Mouse (Mus musculus) ES-CJ7 (cell line): Measurements from ENCODE around the gene Syngap1.

Experiments used
- DNase-seq: peaks from one replicate; pipeline ENCODE4 v3.0.0; 2011; ENCODE audit warnings: low read depth, low spot score

Syngap1 gene

GRCm38 (mm10) chr17:26956309-26956708 is 15.3 kb downstream of the Syngap1 start:
- no peak for DNase-seq

DNA sequence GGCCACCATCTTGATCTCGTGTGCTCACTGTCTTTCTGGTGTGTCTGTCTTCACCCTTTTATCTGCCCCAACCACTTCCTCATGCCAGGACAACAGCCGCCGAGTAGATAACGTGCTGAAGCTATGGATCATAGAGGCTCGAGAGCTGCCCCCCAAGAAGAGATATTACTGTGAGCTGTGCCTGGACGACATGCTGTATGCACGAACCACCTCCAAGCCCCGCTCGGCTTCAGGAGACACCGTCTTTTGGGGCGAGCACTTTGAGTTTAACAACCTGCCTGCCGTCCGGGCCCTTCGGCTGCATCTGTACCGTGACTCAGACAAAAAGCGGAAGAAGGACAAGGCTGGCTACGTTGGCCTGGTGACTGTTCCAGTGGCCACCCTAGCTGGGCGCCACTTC is 15.8 kb downstream of the Syngap1 start:
- no peak for DNase-seq

DNA sequence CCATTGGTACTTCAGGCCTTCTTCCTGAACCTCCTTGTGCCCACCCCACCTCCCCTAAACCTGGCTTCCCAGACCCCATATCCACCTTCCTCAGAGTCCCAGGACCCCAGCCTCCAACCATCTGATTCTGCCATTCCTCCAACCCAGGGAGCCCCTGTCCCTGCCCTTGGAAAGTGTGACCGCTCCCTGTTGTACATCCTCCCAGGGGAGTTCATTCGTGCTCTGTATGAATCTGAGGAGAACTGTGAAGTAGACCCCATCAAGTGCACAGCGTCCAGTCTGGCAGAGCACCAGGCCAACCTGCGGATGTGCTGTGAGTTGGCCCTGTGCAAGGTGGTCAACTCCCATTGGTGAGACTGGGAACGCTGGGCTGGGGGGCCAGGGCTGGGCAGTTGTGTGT is 16.8 kb downstream of the Syngap1 start:
- no peak for DNase-seq

GRCm38 (mm10) chr17:26958880-26959279 is 17.8 kb downstream of the Syngap1 start:
- no peak for DNase-seq

- no peak for DNase-seq
Measured at GRCm38 (mm10) chr17:26959815-26960214, 18.8 kb downstream of the Syngap1 start.

DNA sequence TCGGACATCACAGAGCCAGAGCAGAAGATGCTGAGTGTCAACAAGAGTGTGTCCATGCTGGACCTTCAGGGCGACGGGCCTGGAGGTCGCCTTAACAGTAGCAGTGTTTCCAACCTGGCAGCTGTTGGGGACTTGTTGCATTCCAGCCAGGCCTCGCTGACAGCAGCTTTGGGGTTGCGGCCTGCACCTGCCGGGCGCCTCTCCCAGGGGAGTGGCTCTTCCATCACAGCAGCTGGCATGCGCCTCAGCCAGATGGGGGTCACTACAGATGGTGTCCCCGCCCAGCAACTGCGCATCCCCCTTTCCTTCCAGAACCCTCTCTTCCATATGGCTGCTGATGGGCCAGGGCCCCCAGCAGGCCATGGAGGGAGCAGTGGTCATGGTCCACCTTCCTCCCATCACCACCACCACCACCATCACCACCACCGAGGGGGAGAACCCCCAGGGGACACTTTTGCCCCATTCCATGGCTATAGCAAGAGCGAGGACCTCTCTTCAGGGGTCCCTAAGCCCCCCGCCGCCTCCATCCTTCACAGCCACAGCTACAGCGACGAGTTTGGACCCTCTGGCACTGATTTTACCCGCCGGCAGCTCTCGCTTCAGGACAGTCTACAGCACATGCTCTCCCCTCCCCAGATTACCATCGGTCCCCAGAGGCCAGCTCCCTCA is 20.7 kb downstream of the Syngap1 start:
- no peak for DNase-seq

- no peak for DNase-seq
Measured at GRCm38 (mm10) chr17:26966993-26967392, 25.9 kb downstream of the Syngap1 start.

- DNase-seq: no peak
Measured at GRCm38 (mm10) chr17:26967477-26967876, 26.4 kb downstream of the Syngap1 start.

GRCm38 (mm10) chr17:26968200-26968611 is 27.2 kb downstream of the Syngap1 start:
- DNase-seq: no peak

GRCm38 (mm10) chr17:26969257-26969656 is 28.2 kb downstream of the Syngap1 start:
- DNase-seq: no peak

DNA sequence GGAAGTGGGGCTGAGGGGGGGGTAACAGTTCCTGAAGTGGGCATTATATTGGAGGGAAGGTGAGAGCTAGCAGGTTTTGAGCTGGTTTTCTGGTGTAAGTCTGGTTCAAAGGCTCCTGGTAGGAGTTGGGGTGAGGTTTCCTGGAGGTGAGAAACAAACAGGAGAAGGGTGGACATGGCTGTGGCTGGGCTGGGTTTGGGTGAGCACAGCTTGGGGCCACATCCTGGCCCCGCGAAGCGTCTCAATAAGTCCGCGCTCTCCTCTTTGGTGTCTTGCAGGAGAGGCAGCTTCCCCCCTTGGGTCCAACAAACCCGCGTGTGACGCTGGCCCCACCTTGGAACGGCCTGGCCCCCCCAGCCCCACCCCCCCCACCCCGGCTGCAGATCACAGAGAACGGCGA is 29.2 kb downstream of the Syngap1 start:
- no peak for DNase-seq

- no peak for DNase-seq
Measured at GRCm38 (mm10) chr17:26971247-26971905, 30.3 kb downstream of the Syngap1 start.

GRCm38 (mm10) chr17:26972107-26972506 is 31.1 kb downstream of the Syngap1 start:
- no peak for DNase-seq

DNA sequence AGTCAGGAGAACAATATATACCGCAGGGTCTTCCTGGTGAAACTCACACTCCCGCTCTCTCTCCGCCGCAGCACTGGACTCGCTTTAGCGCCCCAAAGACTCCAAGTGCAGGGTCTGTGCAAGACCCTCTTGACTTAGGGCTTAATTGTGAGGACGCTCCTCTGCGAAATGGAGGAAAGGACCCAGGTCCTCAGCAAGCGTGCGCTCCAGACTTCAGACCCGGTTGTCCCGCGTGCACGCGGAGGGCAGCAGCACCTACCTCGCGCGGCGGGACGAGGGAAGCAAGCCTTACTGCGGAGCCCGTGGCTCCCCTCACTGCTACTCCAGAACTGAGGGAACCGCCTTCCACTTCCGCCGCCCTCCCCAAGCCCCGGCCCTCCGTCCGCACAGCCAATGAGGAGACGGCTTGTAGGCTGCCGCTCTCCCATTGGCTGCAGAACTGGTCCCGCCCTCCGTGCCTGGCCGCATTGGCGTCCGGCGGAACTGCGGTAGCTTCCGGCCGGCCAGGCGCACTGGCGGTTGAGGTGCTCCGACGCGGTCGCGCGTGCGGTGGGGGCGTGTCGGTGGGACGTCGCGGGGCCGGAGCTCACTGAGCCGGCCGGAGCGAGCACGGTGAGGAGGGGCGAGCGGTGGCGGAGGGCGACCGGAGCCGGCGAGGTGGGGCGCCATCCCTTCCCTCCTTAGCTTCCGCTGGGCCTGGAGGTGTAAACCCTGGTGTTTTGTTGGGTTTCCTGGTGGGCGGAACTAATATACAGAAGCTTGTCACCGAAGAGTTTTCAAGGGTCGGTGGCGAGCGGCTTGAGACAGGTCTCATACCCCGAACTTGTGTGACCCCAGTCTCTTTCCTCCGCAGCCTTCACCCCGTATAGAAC is 31.9 kb downstream of the Syngap1 start, which contains the start of gene Zbtb9:
Zbtb9 (plus strand) TSS at position 465 of the 872 bp plus-strand sequence.
- DNase-seq: peak; percentile 93

- no peak for DNase-seq
Measured at GRCm38 (mm10) chr17:26974547-26974946, 33.5 kb downstream of the Syngap1 start.

DNA sequence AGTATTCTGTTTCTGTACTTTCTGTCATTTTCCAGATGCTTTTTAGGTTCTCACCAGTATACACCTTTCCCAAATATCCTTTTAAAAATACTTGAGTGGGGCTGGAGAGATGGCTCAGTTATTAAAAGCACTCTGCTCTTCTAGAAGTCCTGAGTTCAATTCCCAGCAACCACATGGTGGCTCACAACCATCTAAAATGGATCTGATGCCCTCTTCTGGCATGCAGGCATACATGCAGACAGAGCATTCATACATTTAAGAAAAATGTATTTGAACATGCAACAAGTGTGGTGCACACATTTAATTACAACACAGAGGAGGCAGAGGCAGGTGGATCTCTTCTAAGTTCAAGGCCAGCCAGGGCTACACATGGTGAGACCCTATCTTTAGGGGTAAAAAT is 34.4 kb downstream of the Syngap1 start:
- DNase-seq: no peak

DNA sequence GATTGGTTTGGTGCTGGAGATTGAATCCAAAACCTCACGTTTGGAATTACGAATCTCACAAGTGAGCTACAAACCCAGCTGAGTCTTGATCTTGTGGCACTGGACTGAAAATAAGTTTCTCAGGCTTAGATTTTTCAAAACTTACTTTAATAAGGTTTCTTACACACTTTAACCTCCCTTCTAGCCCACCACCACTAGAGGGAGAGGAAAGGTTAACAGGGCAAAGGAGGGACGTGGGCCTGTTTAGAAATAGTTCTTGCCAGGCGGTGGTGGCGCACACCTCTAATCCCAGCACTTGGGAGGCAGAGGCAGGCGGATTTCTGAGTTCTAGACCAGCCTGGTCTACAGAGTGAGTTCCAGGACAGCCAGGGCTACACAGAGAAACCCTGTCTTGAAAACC is 36.3 kb downstream of the Syngap1 start:
- peak; percentile 44 for DNase-seq

DNA sequence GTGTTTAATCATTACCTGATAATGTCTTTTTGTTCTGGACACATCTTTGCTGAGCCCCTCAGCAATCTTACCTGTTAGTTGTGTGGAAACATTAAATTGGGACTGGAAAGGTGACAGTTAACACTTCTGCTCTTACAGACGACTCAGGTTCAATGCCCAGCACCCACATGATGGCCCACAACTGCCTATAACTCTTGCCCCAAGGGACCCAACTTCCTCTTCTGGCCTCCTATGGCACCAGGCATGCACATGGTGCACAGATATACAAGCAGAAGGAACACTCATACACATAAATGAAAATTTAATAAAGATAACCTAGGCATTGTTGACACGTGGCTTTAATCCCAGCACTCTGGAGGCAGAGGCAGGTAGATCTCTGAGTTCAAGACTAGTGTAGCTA is 38.4 kb downstream of the Syngap1 start:
- no peak for DNase-seq

DNA sequence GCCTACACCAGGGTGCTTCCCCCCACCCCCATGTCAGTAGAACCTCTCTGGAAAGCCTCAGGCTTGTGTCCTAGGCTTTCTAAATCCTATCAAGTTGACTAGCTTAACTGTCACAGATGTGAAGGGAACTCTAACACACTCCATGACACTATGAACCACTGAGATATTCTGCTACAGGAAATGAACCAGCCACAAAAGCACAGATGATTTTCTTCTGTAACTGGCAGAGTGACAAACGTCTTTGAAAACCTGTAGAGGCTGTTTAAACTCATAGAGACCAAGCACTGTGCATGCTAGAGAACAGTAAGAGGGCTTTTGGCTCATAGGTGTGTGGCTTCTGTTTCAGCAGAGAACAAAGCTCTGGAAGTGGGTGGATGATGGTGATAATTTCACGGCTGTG is 40.0 kb downstream of the Syngap1 start:
- no peak for DNase-seq

DNA sequence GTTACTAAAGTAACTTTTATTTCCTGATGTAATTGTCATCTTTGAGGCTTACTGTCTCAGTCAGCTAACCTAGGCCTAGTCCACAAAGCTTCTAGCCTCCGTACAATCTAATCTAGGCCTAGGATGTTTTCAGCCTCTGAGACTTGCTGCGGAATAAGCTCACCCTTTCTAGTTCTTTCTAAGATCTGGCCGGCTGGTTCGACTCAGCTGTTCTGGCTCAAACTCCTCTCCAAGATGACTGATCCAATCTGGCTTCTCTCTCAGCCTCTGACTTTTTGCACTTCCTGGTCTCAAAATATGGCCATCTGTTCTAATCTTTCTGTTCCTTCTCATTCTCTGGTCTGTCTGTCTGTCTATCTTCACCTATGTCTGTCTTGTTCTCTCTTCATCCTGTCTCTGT is 42.3 kb downstream of the Syngap1 start:
- DNase-seq: no peak

- DNase-seq: no peak
Measured at GRCm38 (mm10) chr17:26985503-26986179, 44.6 kb downstream of the Syngap1 start.

DNA sequence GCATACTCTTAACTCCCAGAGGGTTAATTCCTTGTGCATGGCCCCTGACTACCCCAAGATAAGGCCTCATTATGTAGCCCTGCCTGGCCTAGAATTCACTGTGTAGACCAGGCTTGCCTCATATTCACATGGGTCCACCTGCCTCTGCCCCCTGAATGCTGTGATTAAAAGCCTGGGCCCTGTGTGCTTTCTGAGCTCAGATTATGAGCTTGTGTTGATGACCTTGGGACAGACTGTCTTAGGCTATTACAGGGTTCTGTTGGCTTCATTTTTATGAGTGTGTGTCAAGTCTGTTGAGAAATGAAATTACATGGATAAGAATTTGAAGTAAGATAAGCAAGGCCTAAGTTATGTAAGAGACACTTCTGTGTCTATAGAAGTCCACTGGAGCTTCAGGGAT is 49.5 kb downstream of the Syngap1 start:
- no peak for DNase-seq
